Mouse (Mus musculus) forebrain, embryonic 16.5 days (tissue): Measurements from ENCODE around the gene Krtcap2. TPM values are rescaled to one million over a fixed set of nuclear protein-coding genes. Genes with fewer than 3 reads are reported as not detected.
A peak's percentile ranks its signal among the peaks of the same experiment; 100 is the strongest.

Experiments used
- ATAC-seq: fragments of 200-750 bp; cut with Nextera tagmentation; 2 replicates; pipeline ENCODE4 v1.8.0; 2017; ENCODE audit warnings: mild to moderate bottlenecking, moderate library complexity
- H3K27ac ChIP-seq: fragments of 300-500 bp; sonication (generic); 2 replicates; pipeline ENCODE4 v1.5.1; 2014; ENCODE audit warnings: low read length, control low read depth
- H3K27me3 ChIP-seq: fragments of 300-500 bp; sonication (generic); replicated peaks from 2 replicates; pipeline ENCODE4 v1.6.1; 2014; ENCODE audit warnings: low read length; ENCODE audit not compliant: control insufficient read depth, insufficient read depth
- H3K36me3 ChIP-seq: fragments of 300-500 bp; sonication (generic); 2 replicates; pipeline ENCODE4 v1.6.1; 2014; ENCODE audit not compliant: control insufficient read depth, insufficient read depth
- H3K4me1 ChIP-seq: fragments of 300-500 bp; sonication (generic); replicated peaks from 2 replicates; pipeline ENCODE4 v1.6.1; 2014; ENCODE audit warnings: low read length; ENCODE audit not compliant: control insufficient read depth, insufficient read depth
- H3K4me2 ChIP-seq: fragments of 300-500 bp; sonication (generic); 2 replicates; pipeline ENCODE4 v1.6.1; 2014; ENCODE audit warnings: mild to moderate bottlenecking, low read length, control low read depth
- H3K4me3 ChIP-seq: fragments of 300-500 bp; sonication (generic); replicated peaks from 2 replicates; pipeline ENCODE4 v1.5.1; 2014; ENCODE audit warnings: mild to moderate bottlenecking, low read length, control low read depth
- H3K9ac ChIP-seq: fragments of 300-500 bp; sonication (generic); replicated peaks from 2 replicates; pipeline ENCODE4 v1.6.1; 2014; ENCODE audit warnings: low read depth, low read length, control low read depth
- H3K9me3 ChIP-seq: fragments of 300-500 bp; sonication (generic); 2 replicates; pipeline ENCODE4 v1.6.1; 2016; ENCODE audit warnings: low read length; ENCODE audit not compliant: control insufficient read depth
- WGBS: fragments of 180-500 bp; shearing (Covaris S2); extraction: QIAGEN DNeasy Blood & Tissue Kit; methylation state at CpG from one replicate; pipeline ENCODE4 v1.1.7; 2014; 5-methylcytosine and 5-hydroxymethylcytosine counted together
- polyA plus RNA-seq: library from polyadenylated mRNA; unstranded; fragments of >200 nt; fragmentation: Nextera tagmentation; extraction: Ambion mirVana; gene quantifications from 2 replicates; pipeline ENCODE4 v1.2.1, GENCODE M21; 2015

Krtcap2 gene
- polyA plus RNA-seq, 1 experiment from 2014 or later = 187 TPM

GRCm38 (mm10) chr3:89219546-89219945 is 26.2 kb upstream of the Krtcap2 start:
- no peak overlapping the region for H3K9ac ChIP-seq
- no peak overlapping the region for H3K4me3 ChIP-seq
- no peak overlapping the region for H3K27ac ChIP-seq
- H3K27me3 ChIP-seq = no peaks in the 10 kb centered on the region
- no peak overlapping the region for H3K4me2 ChIP-seq
- peaks cover 29% of the 10 kb centered on the region for H3K4me1 ChIP-seq
- no peak for ATAC-seq
- WGBS = 52% methylated on average over 8 of the region's 8 CpGs
- no peaks in the 10 kb centered on the region for H3K9me3 ChIP-seq
- H3K36me3 ChIP-seq = no peaks in the 10 kb centered on the region

DNA sequence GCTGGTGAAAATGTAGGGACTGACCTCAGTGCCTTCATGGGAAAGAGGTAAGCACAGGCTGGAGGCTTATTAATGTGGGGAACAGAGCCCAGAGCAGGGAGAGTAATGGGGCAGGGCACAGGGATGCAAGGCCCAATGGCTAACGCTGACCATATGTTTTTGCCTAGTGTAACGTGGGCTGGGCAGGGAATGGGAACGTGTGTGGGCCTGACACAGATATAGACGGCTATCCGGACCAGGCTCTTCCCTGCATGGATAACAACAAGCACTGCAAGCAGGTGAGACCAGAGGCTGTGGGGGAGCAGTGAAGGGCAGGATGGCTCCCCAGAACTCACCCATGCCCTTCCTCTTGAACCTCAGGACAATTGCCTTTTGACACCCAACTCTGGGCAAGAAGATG is 24.6 kb upstream of the Krtcap2 start:
- no peaks in the 10 kb centered on the region for H3K9me3 ChIP-seq
- H3K4me2 ChIP-seq = no peak overlapping the region
- no peak for ATAC-seq
- no peak overlapping the region for H3K4me3 ChIP-seq
- 55% methylated on average over 5 of the region's 5 CpGs for WGBS
- H3K9ac ChIP-seq = no peak overlapping the region
- H3K4me1 ChIP-seq = peaks cover 31% of the 10 kb centered on the region
- no peak overlapping the region for H3K27ac ChIP-seq
- H3K27me3 ChIP-seq = no peaks in the 10 kb centered on the region
- no peaks in the 10 kb centered on the region for H3K36me3 ChIP-seq

DNA sequence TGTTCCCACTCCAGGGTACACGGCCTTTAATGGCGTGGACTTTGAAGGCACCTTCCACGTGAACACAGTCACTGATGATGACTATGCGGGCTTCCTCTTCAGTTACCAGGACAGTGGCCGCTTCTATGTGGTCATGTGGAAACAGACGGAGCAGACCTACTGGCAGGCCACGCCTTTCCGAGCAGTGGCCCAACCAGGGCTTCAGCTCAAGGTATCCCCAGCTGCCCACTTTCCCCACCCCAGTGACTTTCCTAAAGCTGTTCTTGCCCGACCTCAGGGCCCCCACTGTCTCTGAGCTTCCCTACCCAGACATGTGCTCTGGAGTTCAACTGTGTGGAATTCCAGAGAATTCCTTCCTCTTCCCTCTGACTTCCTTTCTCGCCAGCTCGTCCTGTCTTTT is 21.0 kb upstream of the Krtcap2 start:
- no peaks in the 10 kb centered on the region for H3K27me3 ChIP-seq
- ATAC-seq = no peak
- H3K4me1 ChIP-seq = peaks cover 55% of the 10 kb centered on the region
- H3K9me3 ChIP-seq = no peaks in the 10 kb centered on the region
- peak overlapping the region; percentile 48 for H3K4me3 ChIP-seq
- H3K27ac ChIP-seq = peak overlapping the region; percentile 89
- H3K36me3 ChIP-seq = no peaks in the 10 kb centered on the region
- WGBS = 16% methylated on average over 11 of the region's 11 CpGs
- peak overlapping the region; percentile 58 for H3K9ac ChIP-seq
- H3K4me2 ChIP-seq = peak overlapping the region; percentile 71

- no peaks in the 10 kb centered on the region for H3K27me3 ChIP-seq
- no peaks in the 10 kb centered on the region for H3K36me3 ChIP-seq
- WGBS = 6% methylated on average over 12 of the region's 12 CpGs
- peak overlapping the region; percentile 58 for H3K9ac ChIP-seq
- H3K4me2 ChIP-seq = peak overlapping the region; percentile 71
- peak overlapping the region; percentile 89 for H3K27ac ChIP-seq
- no peak for ATAC-seq
- H3K4me1 ChIP-seq = peaks cover 55% of the 10 kb centered on the region
- no peaks in the 10 kb centered on the region for H3K9me3 ChIP-seq
- peak overlapping the region; percentile 48 for H3K4me3 ChIP-seq
Observed at GRCm38 (mm10) chr3:89225321-89225815, 20.4 kb upstream of the Krtcap2 start.

DNA sequence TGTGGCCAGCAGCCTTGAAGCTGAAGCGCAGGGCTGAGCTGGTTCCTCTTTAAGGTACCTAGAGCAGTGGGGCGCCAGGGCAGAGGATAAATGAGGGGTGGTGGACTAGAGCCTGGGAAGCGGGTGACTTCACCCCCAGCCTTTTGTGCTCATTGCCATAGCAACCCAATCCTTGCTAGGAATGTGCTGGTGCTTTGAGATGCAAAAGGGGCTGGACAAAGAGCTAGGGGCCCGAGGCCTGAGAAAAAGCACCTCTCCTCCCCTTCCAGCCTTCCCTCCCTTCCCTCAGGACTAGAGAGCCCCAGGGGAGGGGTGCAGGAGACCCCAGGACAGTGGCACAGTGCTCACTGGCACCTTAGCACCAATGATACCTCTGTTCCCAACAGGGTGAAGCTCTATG is 19.8 kb upstream of the Krtcap2 start:
- Histone ChIP-seq H3K9me3 (no peaks in the 10 kb centered on the region), H3K4me3 (peak overlapping the region; percentile 48), H3K27ac (peak overlapping the region; percentile 89), H3K4me1 (peaks cover 55% of the 10 kb centered on the region), H3K27me3 (no peaks in the 10 kb centered on the region), H3K9ac (peak overlapping the region; percentile 58), H3K4me2 (peak overlapping the region; percentile 71), H3K36me3 (no peaks in the 10 kb centered on the region)
- ATAC-seq = peak; percentile 61
- 2% methylated on average over 4 of the region's 4 CpGs for WGBS

- H3K36me3 ChIP-seq = no peaks in the 10 kb centered on the region
- H3K4me1 ChIP-seq = peaks cover 55% of the 10 kb centered on the region
- 4% methylated on average over 11 of the region's 11 CpGs for WGBS
- H3K9ac ChIP-seq = peak overlapping the region; percentile 58
- H3K4me3 ChIP-seq = peak overlapping the region; percentile 48
- no peak for ATAC-seq
- no peaks in the 10 kb centered on the region for H3K27me3 ChIP-seq
- H3K9me3 ChIP-seq = no peaks in the 10 kb centered on the region
- peak overlapping the region; percentile 89 for H3K27ac ChIP-seq
- peak overlapping the region; percentile 71 for H3K4me2 ChIP-seq
Observed at GRCm38 (mm10) chr3:89226361-89226760, 19.4 kb upstream of the Krtcap2 start.

DNA sequence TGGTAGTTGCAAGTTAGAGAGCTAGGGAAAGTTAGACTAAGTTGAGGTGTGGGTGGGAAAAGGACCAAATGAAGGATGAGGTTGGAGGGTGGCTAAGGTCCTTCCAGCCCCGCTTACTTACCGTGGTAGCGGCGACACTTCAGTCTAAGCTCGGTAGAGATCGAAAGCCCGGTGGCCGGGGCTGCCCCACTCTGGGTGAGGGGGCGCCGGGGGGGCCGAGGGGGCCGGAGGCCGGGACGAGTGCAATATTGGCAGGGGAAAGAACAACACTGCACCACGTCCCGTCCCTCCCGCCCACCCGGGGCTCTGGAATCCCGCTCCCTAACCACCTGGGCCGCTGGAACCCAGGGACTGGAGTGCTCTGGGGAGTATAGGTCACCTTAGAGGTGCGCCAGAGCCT is 18.9 kb upstream of the Krtcap2 start, which contains the start of gene Mtx1:
Gene Mtx1 (minus strand): TSS at position 189 of the 400 bp plus-strand sequence.
- Histone ChIP-seq H3K9ac (peak within 1 kb of the TSS; percentile 58), H3K4me2 (peak within 1 kb of the TSS; percentile 71), H3K9me3 (no peaks in the 10 kb centered on the region), H3K36me3 (no peaks in the 10 kb centered on the region), H3K27ac (peak within 1 kb of the TSS; percentile 89), H3K27me3 (no peaks in the 10 kb centered on the region), H3K4me1 (peaks cover 55% of the 10 kb centered on the region), H3K4me3 (peak within 1 kb of the TSS; percentile 48)
- WGBS = under 1% methylated on average over 21 of the region's 21 CpGs
- no peak; the same call in 1 of the 2 replicates for ATAC-seq

DNA sequence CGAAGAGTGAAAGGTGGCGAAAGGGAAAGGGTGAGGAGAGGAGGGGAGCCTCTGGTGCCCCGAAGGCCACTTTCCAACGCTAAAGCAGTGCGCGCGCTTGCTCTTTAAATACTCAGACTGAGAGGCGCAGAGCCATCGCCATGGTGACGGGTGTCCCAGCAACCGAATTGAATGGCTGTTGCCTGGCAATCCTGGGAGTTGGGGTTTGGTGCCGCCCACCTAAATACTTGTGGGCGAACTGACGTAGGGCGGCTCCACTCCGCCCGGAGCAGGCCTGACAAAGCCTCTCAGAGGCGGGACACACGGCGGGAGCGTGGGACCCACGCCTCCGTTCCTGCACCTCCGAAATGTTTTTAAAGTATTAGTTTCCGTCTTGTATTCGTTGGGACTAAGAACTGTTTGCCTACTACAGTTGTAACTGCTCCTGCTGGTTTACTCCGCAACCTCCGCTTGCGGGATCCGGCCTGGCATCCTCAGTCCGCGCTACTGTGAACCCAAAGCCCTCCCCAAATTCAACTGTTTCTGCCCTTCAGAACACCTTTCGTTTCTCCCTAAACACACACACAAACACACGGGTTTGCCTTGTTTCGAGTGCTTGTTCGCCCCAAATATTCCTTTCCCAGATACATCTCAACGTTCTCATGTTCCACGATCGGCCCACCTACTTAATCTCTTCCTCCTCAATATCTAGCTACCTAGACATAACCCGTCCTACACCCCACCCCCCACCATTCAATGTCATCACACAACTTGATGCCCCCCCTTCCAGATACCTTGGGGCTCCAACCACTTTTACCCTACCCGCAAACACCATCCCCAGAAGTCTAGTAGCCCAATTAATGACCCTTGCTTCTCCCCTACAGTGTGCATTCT is 18.2 kb upstream of the Krtcap2 start:
- WGBS = under 1% methylated on average over 41 of the region's 41 CpGs
- peak overlapping the region; percentile 89 for H3K27ac ChIP-seq
- peak; percentile 87 for ATAC-seq
- peak overlapping the region; percentile 58 for H3K9ac ChIP-seq
- no peaks in the 10 kb centered on the region for H3K9me3 ChIP-seq
- H3K4me1 ChIP-seq = peaks cover 55% of the 10 kb centered on the region
- H3K4me3 ChIP-seq = peak overlapping the region; percentile 48
- H3K4me2 ChIP-seq = peak overlapping the region; percentile 71
- H3K36me3 ChIP-seq = no peaks in the 10 kb centered on the region
- H3K27me3 ChIP-seq = no peaks in the 10 kb centered on the region

GRCm38 (mm10) chr3:89228180-89228549 is 17.6 kb upstream of the Krtcap2 start:
- H3K27me3 ChIP-seq = no peaks in the 10 kb centered on the region
- H3K4me3 ChIP-seq = peak overlapping the region; percentile 48
- peak overlapping the region; percentile 71 for H3K4me2 ChIP-seq
- ATAC-seq = peak; percentile 36
- H3K9me3 ChIP-seq = no peaks in the 10 kb centered on the region
- H3K9ac ChIP-seq = peak overlapping the region; percentile 58
- H3K4me1 ChIP-seq = peaks cover 55% of the 10 kb centered on the region
- H3K27ac ChIP-seq = peak overlapping the region; percentile 89
- WGBS = under 1% methylated on average over 19 of the region's 20 CpGs
- no peaks in the 10 kb centered on the region for H3K36me3 ChIP-seq
